Mouse (Mus musculus): ENCODE results near the gene Gen1.
A peak's percentile ranks its signal among the peaks of the same experiment; 100 is the strongest.

Gen1 gene

GRCm38 (mm10) chr12:11265382-11266281 is at the start of gene Gen1, which contains the start of gene Smc6:
Gen1 (minus strand) TSS chr12:11265801.
Smc6 (plus strand) TSS chr12:11265886.
- DNase-seq (ENCODE audit: low spot score in 2 of 2), result peak; percentile 76 to 88

GRCm38 (mm10) chr12:11313840-11314239 is 48.2 kb upstream of the Gen1 start:
- no peak for DNase-seq (ENCODE audit: low spot score in 2 of 2)

DNA sequence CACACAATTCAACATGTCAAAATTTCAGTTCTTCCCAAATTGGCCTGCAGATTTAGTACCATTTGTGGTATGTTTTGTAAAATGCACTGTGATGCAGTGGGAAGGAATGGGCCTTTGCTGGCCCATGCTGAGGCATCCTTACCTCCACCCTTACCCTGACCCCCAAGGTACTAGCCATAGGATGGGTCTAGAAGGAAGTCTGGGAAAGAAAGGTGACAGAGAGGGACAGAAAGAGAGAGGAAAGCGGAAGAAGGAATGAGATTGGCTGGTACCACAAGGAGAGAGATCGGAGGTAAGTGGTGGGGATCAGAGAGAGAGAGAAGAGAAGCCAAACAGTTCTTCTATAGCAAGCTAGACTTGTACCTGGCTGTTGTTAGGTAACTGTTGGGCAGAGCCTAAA is 45.5 kb upstream of the Gen1 start:
- no peak for DNase-seq (ENCODE audit: low spot score in 2 of 2)

- DNase-seq (ENCODE audit: low spot score in 2 of 2), result no peak
These were observed 41.4 kb upstream of the Gen1 start for GRCm38 (mm10) chr12:11306753-11307645.

DNA sequence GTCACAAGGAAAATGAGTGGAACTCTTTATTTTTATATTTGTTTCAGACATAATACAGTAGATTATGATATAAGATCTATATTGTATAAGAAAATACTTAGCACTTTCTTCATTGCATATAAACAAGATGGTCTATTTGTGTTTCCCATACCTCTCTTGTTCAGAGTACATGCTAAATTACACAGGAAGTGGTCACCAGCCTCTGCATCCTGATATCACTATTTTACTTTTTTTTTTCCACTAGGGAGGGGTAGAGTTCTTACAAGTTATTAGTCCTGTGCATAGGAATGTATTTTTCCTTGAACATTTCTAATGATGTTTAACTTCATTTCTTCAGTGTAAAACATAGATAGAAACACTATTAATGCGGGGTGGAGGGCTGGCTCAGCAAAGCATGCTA is 35.3 kb upstream of the Gen1 start:
- DNase-seq (ENCODE audit: low spot score in 2 of 2), result no peak

DNA sequence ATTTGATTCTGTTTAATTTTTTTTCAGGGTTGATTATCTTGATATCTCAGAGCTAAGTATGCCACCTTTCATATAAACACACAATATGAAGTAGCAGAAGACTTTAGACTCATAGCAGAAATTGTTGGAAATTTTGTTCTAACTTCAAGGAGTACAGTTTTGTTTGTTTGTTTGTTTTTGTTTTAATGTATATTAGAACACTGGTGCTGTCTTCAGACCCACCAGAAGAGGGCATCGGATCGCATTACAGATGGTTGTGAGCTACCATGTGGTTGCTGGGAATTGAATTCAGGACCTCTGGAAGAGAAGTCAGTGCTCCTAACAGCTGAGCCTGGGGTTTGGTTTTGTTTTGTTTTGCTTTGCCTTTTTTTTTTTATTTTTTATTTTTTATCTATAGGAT is 20.8 kb upstream of the Gen1 start:
- no peak for DNase-seq (ENCODE audit: low spot score in 2 of 2)

DNA sequence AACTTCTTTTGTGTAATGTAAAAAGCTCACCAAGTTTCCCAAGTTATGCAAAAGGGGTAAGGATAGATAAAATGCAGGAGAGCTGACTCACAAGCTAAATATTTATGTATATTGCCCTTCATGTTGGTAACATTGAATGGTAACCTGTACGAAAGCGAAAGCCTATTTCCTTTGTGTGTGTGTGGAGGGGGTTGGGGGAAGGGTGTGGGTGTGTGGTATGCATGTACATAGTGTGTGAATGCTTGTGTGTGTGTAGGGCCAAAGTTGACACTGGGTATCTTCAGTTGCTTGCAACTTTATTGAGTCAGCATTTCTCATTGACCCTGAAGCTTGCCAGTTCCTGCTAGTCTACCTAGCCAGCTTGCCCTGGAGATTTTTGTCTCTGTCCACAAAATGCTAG is 16.0 kb upstream of the Gen1 start:
- DNase-seq (ENCODE audit: low spot score in 2 of 2), result no peak

GRCm38 (mm10) chr12:11279886-11280285 is 14.3 kb upstream of the Gen1 start:
- no peak for DNase-seq (ENCODE audit: low spot score in 2 of 2)

GRCm38 (mm10) chr12:11277207-11277606 is 11.6 kb upstream of the Gen1 start:
- no peak for DNase-seq (ENCODE audit: low spot score in 2 of 2)

DNA sequence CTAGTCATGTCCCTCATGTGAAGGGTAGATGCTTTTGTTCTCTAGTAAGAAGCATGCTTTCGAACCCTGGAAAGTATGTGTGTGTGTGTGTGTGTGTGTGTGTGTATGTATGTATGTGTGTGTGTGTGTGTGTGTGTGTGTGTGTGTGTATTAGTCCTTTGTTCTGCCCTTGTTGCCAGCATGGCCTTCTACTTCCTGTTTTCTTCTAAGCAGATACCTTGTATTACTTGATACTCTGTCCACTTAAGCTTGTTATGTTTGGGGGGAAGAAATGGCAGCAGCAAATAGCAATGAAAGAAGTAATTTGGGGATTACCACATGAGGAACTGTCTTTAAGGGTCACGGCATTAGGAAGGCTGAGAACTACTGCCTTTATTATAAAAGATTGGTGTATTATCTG is 11.0 kb upstream of the Gen1 start:
- no peak for DNase-seq (ENCODE audit: low spot score in 2 of 2)

DNA sequence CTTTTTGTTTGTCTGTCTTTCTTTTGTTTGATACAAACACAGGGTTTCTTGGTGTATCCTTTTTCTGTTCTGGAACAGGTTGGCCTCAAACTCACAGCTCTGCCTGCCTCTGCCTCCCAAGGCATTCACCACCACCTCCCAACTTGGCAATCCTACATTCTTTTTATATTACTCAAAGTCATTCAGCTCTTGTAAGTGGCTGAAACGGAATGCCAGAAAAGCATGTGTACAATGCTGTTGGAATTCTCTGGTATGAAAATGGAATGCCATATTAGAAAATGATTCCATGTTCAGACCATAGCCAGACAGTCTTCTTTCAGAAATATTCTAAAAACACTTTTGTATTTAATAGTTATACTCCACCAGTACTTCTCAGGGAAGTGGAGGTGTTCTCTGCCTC is 7.6 kb upstream of the Gen1 start:
- DNase-seq (ENCODE audit: low spot score in 2 of 2), result no peak

GRCm38 (mm10) chr12:11272568-11272967 is 7.0 kb upstream of the Gen1 start:
- no peak for DNase-seq (ENCODE audit: low spot score in 2 of 2)

DNA sequence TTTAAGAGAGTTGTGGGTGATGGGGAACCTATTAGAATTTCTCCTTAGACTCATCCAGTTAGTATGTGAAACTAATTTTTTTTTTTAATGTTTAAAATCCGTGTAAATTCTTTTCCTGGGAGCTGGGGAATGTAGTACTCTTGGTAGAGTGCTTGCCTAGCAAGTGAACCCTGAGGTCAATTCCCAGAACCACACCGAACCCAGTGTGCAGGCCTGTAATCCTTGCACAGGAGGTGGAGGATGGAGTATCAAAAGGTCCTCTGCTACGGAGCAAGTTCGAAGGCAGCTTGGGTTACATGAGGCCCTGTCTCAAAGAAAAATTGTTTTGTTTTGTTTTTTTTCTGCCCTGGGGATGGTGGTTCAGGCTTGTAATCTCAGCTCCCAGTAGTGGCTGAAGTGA is 1.4 kb upstream of the Gen1 start:
- DNase-seq (ENCODE audit: low spot score in 2 of 2), result no peak

DNA sequence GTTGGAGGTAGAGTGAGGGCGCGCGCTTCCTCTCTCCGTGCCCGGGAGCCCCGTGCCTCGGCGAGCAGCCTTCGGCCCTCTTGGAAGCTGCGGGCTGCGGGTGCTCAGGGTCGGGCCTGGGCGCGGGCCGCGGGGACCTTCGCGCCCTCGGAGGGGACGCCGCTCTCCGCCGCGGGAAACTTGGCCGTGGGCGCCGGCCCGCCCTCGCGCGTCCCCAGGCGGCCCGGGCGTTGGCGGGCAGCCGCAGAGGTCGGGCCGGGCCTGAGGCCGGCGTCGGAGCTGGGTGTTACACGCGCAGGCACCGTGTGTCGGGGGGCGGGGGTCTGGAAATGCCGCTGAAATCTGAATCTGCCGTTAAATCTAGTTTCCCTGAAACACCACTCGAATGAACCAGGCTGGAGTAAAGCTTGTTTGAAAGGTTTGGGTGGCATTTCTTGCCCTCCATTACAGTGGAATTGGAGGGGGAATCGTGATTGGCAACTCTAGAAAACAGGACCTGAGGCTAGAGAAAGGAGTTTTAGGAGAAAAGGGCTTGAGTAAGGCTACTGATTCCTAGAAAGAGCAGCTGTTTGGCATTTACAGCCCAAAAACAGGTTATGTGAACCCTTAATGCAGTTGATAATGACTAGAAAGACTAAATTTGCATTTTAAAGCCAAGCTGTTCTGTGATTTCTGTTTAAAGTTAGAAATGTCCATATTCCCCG is 833 bp upstream of the Gen1 start:
- peak; percentile 16 to 32 for DNase-seq (ENCODE audit: low spot score in 2 of 2)

DNA sequence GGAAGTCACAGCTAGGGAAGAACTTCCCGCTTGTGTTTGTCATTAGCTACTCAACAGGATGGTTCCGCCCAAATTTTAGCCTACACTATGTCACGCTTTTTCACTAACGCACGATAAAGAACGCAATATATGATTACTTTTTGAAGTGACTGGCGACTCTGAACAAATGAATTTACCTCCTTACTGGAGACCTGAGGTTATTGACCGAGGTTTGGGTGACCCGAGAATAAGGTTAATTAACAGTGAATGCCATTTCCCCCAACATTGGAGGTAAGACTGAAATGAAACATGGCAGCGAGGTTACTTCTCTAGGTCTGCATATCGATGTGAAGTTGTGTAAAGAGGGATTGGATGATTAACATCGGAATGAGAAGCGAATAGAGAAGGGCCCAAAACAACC is 706 bp downstream of the Gen1 start:
- no peak for DNase-seq (ENCODE audit: low spot score in 2 of 2)

- no peak for DNase-seq (ENCODE audit: low spot score in 2 of 2)
These were observed 15.3 kb downstream of the Gen1 start for GRCm38 (mm10) chr12:11250322-11250721.

DNA sequence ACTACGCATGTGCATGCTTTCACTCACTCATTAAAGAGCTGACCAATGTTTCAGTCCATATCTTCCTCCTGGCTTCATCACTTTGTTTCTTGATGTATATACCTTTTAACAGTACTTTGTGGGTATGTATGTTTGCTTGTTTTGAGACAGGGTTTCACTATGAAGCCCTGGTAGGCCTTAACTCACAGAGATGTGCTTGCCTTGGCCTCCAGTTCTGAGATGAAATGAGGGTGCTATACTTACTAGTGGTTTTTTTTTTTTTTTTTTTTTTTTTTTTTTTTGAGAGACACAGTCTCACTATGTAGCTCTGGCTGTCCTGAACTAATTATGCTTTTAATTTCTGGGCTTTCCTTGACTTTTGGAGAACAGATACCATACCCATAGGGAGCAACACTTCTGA is 18.1 kb downstream of the Gen1 start:
- no peak for DNase-seq (ENCODE audit: low spot score in 2 of 2)

GRCm38 (mm10) chr12:11235996-11236395 is 29.6 kb downstream of the Gen1 start:
- DNase-seq (ENCODE audit: low spot score in 2 of 2), result no peak

- no peak for DNase-seq (ENCODE audit: low spot score in 2 of 2)
These were observed 35.3 kb downstream of the Gen1 start for GRCm38 (mm10) chr12:11230267-11230666.

- DNase-seq (ENCODE audit: low spot score in 2 of 2), result no peak
These were observed 38.9 kb downstream of the Gen1 start for GRCm38 (mm10) chr12:11226529-11227268.

DNA sequence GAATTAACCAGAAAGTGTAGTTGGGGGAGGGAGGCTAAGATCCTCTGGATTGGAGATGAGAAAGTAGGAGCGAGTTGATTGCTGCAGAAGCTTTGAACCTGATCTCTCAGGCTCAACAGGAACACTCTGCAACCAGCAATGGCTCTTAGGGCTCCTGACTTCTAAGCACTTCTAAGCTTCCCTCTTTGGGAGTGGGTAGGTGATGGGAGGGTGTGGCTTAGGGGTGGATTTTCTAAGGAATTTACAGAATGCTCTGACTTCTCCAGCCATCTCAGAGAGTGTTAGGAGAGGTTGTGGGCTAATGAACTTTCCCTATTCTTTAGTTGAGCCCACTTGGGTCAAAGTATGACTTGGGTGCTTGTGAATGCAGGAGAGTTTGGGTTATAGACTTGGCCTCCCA is 39.5 kb downstream of the Gen1 start:
- no peak for DNase-seq (ENCODE audit: low spot score in 2 of 2)
